Mouse (Mus musculus): ENCODE data around the gene Ess2. TPM values are rescaled to one million over a fixed set of nuclear protein-coding genes. Genes with fewer than 3 reads are reported as not detected.

Gene Ess2
- polyA plus RNA-seq, 1 experiment from 2014 or later = 43.5 TPM

- Histone ChIP-seq H3K9me3 (replicated peaks; ENCODE audit: control insufficient read depth, low read length) (no peaks in the 10 kb centered on the region), H3K4me2 (ENCODE audit: low read length) (no peak overlapping the region), H3K4me3 (ENCODE audit: low read depth, low read length) (no peak overlapping the region), H3K4me1 (ENCODE audit: control insufficient read depth, insufficient read depth, low read length) (no peaks in the 10 kb centered on the region), H3K9ac (ENCODE audit: low read length) (no peak overlapping the region), H3K27me3 (replicated peaks; ENCODE audit: control insufficient read depth, insufficient read depth, low read length) (no peaks in the 10 kb centered on the region; the same call in 1 of the 2 replicates), H3K36me3 (ENCODE audit: control insufficient read depth, insufficient read depth, low read length) (no peaks in the 10 kb centered on the region), H3K27ac (ENCODE audit: low read depth, low read length) (no peak overlapping the region)
- DNase-seq (ENCODE audit: low spot score) (peak; percentile 70), ATAC-seq (peak; percentile 79; the same call in 1 of the 2 replicates)
- WGBS = 8% methylated on average over 7 of the region's 7 CpGs
These were observed 27.7 kb upstream of the Ess2 start for GRCm38 (mm10) chr16:17938821-17939220.

- H3K4me2 ChIP-seq (ENCODE audit: low read length) = no peak overlapping the region
- no peaks in the 10 kb centered on the region for H3K36me3 ChIP-seq (ENCODE audit: control insufficient read depth, insufficient read depth, low read length)
- H3K4me1 ChIP-seq (ENCODE audit: control insufficient read depth, insufficient read depth, low read length) = no peaks in the 10 kb centered on the region
- no peak for DNase-seq (ENCODE audit: low spot score)
- WGBS = 83% methylated on average over 7 of the region's 7 CpGs
- H3K27ac ChIP-seq (ENCODE audit: low read depth, low read length) = no peak overlapping the region
- no peak overlapping the region for H3K9ac ChIP-seq (ENCODE audit: low read length)
- H3K9me3 ChIP-seq (replicated peaks; ENCODE audit: control insufficient read depth, low read length) = no peaks in the 10 kb centered on the region
- no peak overlapping the region for H3K4me3 ChIP-seq (ENCODE audit: low read depth, low read length)
- ATAC-seq = no peak
- no peaks in the 10 kb centered on the region; the same call in 1 of the 2 replicates for H3K27me3 ChIP-seq (replicated peaks; ENCODE audit: control insufficient read depth, insufficient read depth, low read length)
These were observed 27.0 kb upstream of the Ess2 start for GRCm38 (mm10) chr16:17938187-17938586.

DNA sequence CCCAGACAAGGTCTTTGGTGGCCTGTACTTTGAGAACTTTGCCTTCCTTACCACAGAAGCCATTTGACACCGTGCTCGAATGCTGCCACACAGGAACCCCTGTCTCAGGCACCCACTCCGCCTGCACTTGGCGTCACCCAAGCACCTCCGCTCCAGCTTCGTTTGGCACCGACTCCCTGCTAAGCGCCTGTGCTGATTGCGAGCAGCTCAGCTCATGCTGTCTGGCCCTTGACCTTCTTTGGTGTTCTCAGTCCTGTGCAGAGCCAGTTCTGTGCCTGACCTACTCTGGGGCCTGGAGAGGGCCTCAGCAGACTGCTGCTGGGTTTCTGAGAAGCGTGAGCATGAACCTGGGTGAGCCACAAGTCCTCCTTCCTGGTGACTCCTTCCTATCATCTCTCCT, 25.6 kb upstream of the Ess2 start:
- no peak overlapping the region for H3K9ac ChIP-seq (ENCODE audit: low read length)
- DNase-seq (ENCODE audit: low spot score) (no peak), ATAC-seq (no peak)
- H3K4me1 ChIP-seq (ENCODE audit: control insufficient read depth, insufficient read depth, low read length) = no peaks in the 10 kb centered on the region
- H3K4me2 ChIP-seq (ENCODE audit: low read length) = no peak overlapping the region
- H3K9me3 ChIP-seq (replicated peaks; ENCODE audit: control insufficient read depth, low read length) = no peaks in the 10 kb centered on the region
- no peak overlapping the region for H3K27ac ChIP-seq (ENCODE audit: low read depth, low read length)
- no peak overlapping the region for H3K4me3 ChIP-seq (ENCODE audit: low read depth, low read length)
- no peaks in the 10 kb centered on the region; the same call in 1 of the 2 replicates for H3K27me3 ChIP-seq (replicated peaks; ENCODE audit: control insufficient read depth, insufficient read depth, low read length)
- WGBS = 87% methylated on average over 10 of the region's 10 CpGs
- H3K36me3 ChIP-seq (ENCODE audit: control insufficient read depth, insufficient read depth, low read length) = no peaks in the 10 kb centered on the region

DNA sequence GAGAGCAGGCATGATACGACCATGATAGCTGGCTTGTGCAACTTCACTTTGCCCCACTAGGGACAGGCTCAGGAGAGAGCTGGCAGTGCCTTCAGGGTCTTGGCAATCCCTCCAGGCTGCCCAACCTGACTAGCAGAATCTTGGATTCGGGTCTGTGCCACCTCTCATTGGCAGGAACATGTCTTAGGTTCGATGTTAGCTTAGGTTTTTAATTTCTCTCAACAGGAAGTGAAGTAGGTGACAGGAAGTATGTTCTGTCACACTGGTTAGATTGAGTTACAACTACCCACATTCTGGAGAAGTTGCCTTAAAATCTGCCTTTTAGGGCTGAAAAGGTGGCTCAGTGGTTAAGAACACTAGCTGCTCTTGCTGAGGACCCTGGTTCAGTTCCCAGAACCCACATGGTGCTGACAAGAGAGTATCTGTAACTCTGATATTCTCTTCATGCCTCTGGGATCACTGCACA, 23.3 kb upstream of the Ess2 start:
- Histone ChIP-seq H3K4me3 (ENCODE audit: low read depth, low read length) (no peak overlapping the region), H3K9ac (ENCODE audit: low read length) (no peak overlapping the region), H3K36me3 (ENCODE audit: control insufficient read depth, insufficient read depth, low read length) (no peaks in the 10 kb centered on the region), H3K27ac (ENCODE audit: low read depth, low read length) (no peak overlapping the region), H3K4me1 (ENCODE audit: control insufficient read depth, insufficient read depth, low read length) (no peaks in the 10 kb centered on the region), H3K4me2 (ENCODE audit: low read length) (no peak overlapping the region), H3K27me3 (replicated peaks; ENCODE audit: control insufficient read depth, insufficient read depth, low read length) (no peaks in the 10 kb centered on the region; the same call in 1 of the 2 replicates), H3K9me3 (replicated peaks; ENCODE audit: control insufficient read depth, low read length) (no peaks in the 10 kb centered on the region)
- DNase-seq (ENCODE audit: low spot score) = no peak
- ATAC-seq = no peak
- WGBS = 66% methylated on average over 3 of the region's 3 CpGs

DNA sequence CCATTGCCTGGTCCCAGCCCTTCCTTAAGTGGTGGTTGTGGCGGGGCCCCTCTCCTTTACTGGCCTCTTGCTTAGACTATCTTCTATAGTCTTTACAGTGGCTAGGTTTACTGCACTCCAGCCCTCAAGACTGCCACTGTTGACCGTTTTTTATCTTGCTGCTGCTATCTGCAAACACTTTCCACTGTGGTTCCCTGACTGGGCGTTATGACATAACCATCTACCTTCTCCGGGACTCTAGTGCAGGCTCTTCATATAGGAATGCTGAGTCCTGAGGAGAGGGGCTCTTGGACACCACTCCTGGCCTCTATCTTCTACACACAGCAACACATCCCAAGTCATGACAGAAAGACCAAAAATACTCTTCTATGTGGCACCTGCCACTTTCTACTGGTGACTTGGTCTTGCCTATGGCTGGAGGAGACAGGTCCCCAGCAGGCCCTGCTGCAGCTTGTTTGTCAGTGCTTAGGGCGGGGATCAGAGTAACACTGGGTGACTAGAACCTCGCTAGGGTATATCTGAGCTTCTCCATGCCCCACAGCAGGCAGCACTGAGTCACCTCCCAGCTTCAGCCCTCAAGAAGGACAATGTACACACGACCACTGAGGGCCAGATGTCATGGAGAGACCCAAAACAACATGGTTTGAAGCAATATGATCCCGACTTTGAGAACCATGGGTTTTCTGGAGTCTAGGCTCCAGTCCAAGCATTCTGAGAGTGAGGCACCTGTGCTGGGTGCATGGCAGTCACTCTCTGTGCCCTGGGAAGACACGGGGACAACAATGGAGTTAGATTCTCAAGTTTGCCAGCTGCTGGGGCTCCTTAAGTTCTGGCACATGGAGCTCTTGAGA, 22.7 kb upstream of the Ess2 start:
- Histone ChIP-seq H3K9ac (ENCODE audit: low read length) (no peak overlapping the region), H3K4me2 (ENCODE audit: low read length) (no peak overlapping the region), H3K4me3 (ENCODE audit: low read depth, low read length) (no peak overlapping the region), H3K36me3 (ENCODE audit: control insufficient read depth, insufficient read depth, low read length) (no peaks in the 10 kb centered on the region), H3K4me1 (ENCODE audit: control insufficient read depth, insufficient read depth, low read length) (no peaks in the 10 kb centered on the region; the same call in 1 of the 2 replicates), H3K9me3 (replicated peaks; ENCODE audit: control insufficient read depth, low read length) (no peaks in the 10 kb centered on the region), H3K27ac (ENCODE audit: low read depth, low read length) (no peak overlapping the region), H3K27me3 (replicated peaks; ENCODE audit: control insufficient read depth, insufficient read depth, low read length) (no peaks in the 10 kb centered on the region; the same call in 1 of the 2 replicates)
- 75% methylated on average over 9 of the region's 9 CpGs for WGBS
- no peak for DNase-seq (ENCODE audit: low spot score)
- no peak for ATAC-seq

DNA sequence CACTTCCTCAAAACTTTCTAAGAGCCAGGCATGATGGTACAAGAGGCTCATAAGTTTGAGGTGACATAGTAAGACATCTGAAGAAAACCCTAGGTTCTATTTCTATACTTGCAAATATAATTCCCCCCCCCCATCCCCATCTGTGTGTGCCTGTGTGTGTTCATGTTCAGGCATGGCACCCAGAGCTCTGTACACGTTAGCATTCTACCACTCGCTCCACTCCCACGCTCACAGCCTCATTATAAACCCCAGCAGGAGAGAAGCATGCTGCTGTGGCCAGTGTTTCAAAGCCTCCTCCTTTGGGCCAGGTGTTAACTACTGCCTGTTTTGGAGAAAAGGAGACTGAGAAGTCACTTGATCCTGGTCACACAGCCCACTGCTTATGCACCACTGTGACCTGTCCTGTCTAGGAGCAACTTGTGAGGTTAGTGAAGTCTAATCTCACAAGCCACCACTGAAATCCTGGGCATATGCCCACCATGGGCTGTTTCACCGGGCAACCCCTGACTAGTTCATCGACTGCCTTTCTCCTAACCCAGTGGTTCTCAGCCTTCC, 20.8 kb upstream of the Ess2 start:
- H3K4me3 ChIP-seq (ENCODE audit: low read depth, low read length) = no peak overlapping the region
- DNase-seq (ENCODE audit: low spot score) (no peak), ATAC-seq (no peak)
- H3K27ac ChIP-seq (ENCODE audit: low read depth, low read length) = no peak overlapping the region
- H3K27me3 ChIP-seq (replicated peaks; ENCODE audit: control insufficient read depth, insufficient read depth, low read length) = no peaks in the 10 kb centered on the region; the same call in 1 of the 2 replicates
- peaks cover 1% of the 10 kb centered on the region for H3K4me1 ChIP-seq (ENCODE audit: control insufficient read depth, insufficient read depth, low read length)
- 59% methylated on average over 5 of the region's 5 CpGs for WGBS
- H3K9me3 ChIP-seq (replicated peaks; ENCODE audit: control insufficient read depth, low read length) = no peaks in the 10 kb centered on the region
- H3K36me3 ChIP-seq (ENCODE audit: control insufficient read depth, insufficient read depth, low read length) = no peaks in the 10 kb centered on the region
- no peak overlapping the region for H3K4me2 ChIP-seq (ENCODE audit: low read length)
- no peak overlapping the region for H3K9ac ChIP-seq (ENCODE audit: low read length)

DNA sequence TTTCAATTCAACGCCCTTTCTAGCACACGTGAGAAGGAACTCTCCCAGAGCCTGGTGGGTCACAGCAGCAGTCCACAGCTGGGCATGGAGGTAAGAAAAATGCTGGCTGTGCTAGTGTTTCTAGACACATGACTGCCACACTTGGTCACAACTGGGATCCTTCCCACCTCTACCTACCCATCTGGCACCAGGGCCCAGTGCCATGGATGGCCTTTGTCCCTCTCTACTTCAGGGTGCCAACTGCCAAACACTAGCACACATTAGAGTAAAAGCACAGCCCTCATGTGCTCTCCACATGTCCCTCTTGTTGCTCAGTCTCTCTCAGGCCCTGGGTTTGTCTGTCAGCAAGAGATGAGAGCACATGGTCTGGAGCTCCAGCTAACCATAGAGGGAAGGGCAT, 18.5 kb upstream of the Ess2 start:
- no peak overlapping the region for H3K9ac ChIP-seq (ENCODE audit: low read length)
- H3K27me3 ChIP-seq (replicated peaks; ENCODE audit: control insufficient read depth, insufficient read depth, low read length) = no peaks in the 10 kb centered on the region
- H3K27ac ChIP-seq (ENCODE audit: low read depth, low read length) = no peak overlapping the region
- WGBS = 70% methylated on average over 2 of the region's 2 CpGs
- no peaks in the 10 kb centered on the region for H3K9me3 ChIP-seq (replicated peaks; ENCODE audit: control insufficient read depth, low read length)
- peaks cover 18% of the 10 kb centered on the region for H3K36me3 ChIP-seq (ENCODE audit: control insufficient read depth, insufficient read depth, low read length)
- ATAC-seq (no peak), DNase-seq (ENCODE audit: low spot score) (no peak)
- no peak overlapping the region for H3K4me2 ChIP-seq (ENCODE audit: low read length)
- no peak overlapping the region for H3K4me3 ChIP-seq (ENCODE audit: low read depth, low read length)
- H3K4me1 ChIP-seq (ENCODE audit: control insufficient read depth, insufficient read depth, low read length) = peaks cover 7% of the 10 kb centered on the region

DNA sequence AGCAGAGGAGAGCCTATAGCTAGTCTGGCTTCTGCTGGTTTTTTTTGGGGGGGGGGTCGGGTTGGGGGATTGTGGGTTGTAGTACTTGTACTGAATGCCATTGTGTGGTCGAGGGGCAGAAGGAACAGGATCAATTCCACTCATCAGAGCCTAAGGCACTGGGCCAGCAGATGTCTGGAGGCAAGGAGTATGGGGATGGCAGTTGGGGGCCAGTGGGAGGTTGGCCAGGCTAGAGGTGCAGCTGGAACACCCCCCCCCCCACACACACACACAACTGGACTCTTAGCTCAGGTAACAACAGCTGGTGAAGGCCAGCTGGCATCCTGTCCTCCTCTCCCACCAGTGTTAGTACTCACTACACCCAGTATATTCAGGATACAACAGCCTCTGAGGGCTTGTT, 18.1 kb upstream of the Ess2 start:
- no peak for ATAC-seq
- no peak overlapping the region for H3K27ac ChIP-seq (ENCODE audit: low read depth, low read length)
- H3K4me1 ChIP-seq (ENCODE audit: control insufficient read depth, insufficient read depth, low read length) = peaks cover 7% of the 10 kb centered on the region
- WGBS = 8% methylated on average over 2 of the region's 2 CpGs
- H3K9ac ChIP-seq (ENCODE audit: low read length) = no peak overlapping the region
- H3K9me3 ChIP-seq (replicated peaks; ENCODE audit: control insufficient read depth, low read length) = no peaks in the 10 kb centered on the region
- peak overlapping the region; percentile 92; the same call in 1 of the 2 replicates for H3K4me2 ChIP-seq (ENCODE audit: low read length)
- H3K36me3 ChIP-seq (ENCODE audit: control insufficient read depth, insufficient read depth, low read length) = peaks cover 20% of the 10 kb centered on the region
- no peak for DNase-seq (ENCODE audit: low spot score)
- no peaks in the 10 kb centered on the region for H3K27me3 ChIP-seq (replicated peaks; ENCODE audit: control insufficient read depth, insufficient read depth, low read length)
- no peak overlapping the region for H3K4me3 ChIP-seq (ENCODE audit: low read depth, low read length)

DNA sequence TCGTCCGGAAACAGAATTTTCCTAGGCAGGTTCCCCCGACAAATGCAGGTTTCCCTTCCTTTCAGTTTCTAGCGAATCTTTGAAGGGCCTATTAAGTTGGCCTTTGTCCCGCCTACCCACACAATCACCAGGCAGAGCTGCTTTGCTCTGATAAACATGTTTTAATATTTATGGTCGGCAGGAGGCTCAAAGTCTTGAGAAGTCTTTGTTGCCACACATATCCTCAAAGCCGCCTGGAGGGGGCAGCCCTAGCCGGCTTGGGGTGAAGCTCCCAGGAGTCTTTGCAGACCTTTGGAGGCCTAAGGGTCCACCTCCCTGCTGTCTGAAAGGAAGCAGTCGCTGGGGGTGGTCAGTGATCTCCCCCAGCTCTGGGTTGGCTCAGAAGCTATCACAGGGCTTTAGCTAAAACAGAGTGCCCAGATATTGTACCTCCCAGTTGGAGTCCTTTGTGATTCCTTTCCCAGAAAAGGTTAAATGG, 17.5 kb upstream of the Ess2 start:
- whole genome bisulfite sequencing = 1% methylated on average over 9 of the region's 9 CpGs
- DNase-seq (ENCODE audit: low spot score) (peak; percentile 88), ATAC-seq (peak; percentile 44)
- Histone ChIP-seq H3K27ac (ENCODE audit: low read depth, low read length) (peak overlapping the region; percentile 82), H3K9ac (ENCODE audit: low read length) (peak overlapping the region; percentile 84), H3K4me2 (ENCODE audit: low read length) (peak overlapping the region; percentile 92), H3K27me3 (replicated peaks; ENCODE audit: control insufficient read depth, insufficient read depth, low read length) (no peaks in the 10 kb centered on the region), H3K36me3 (ENCODE audit: control insufficient read depth, insufficient read depth, low read length) (peaks cover 20% of the 10 kb centered on the region), H3K9me3 (replicated peaks; ENCODE audit: control insufficient read depth, low read length) (no peaks in the 10 kb centered on the region), H3K4me3 (ENCODE audit: low read depth, low read length) (peak overlapping the region; percentile 83), H3K4me1 (ENCODE audit: control insufficient read depth, insufficient read depth, low read length) (peaks cover 7% of the 10 kb centered on the region)
